Mouse (Mus musculus): ENCODE results near the gene Rec114.

DNA sequence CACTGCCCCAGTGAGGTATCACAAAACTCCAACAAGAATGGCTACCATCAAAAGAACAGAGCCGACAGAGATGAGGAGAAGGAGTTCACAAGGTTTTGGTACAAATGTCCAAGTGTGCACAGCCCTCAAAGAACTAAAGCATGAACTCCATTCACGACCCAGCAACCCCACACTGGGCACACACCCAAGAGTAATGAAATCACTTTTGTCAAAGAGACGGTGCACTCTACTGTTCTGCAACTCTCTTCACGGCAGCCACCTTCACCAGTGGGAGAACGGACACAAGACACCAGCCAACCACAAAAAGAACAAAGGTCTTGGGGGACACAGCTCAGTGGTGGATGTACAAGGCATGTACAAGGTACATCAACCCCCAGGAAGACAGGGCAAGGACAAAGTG is 24.3 kb downstream of the Rec114 start:
- TF ChIP-seq POLR2A (IDR thresholded peaks at IDR 0.05; ENCODE audit: low read depth, low read length) (no peak), CTCF (conservative IDR thresholded peaks at IDR 0.05; ENCODE audit: insufficient read depth, insufficient read length, low read depth, low read length) (no peak)

Measured in kidney, adult 2 months (tissue).